Mouse (Mus musculus): ENCODE results near the gene Gm9837.
"Not testable (repeated sequence)": the region's sequence is repeated elsewhere in the genome, so short reads cannot be mapped to it uniquely, and the experiment has no call there.

The Gm9837 gene

GRCm38 (mm10) chr11:53456474-53457371 is 13.6 kb downstream of the Gm9837 start, which contains the start of the genes Gm10447 and Shroom1:
Gene Gm10447, minus strand, starts transcription at chr11:53457110.
Gene Shroom1, plus strand, starts transcription at chr11:53457205.
- DNase-seq (ENCODE audit: low spot score in 2 of 2), result peak; percentile 60 to 69

- no peak for DNase-seq (ENCODE audit: low spot score in 2 of 2)
Measured at GRCm38 (mm10) chr11:53453031-53453430, 17.2 kb downstream of the Gm9837 start.

GRCm38 (mm10) chr11:53452396-53452795 is 17.9 kb downstream of the Gm9837 start:
- no peak for DNase-seq (ENCODE audit: low spot score in 2 of 2)

- no peak for DNase-seq (ENCODE audit: low spot score in 2 of 2)
Measured at GRCm38 (mm10) chr11:53451361-53451760, 18.9 kb downstream of the Gm9837 start.

GRCm38 (mm10) chr11:53450070-53450705 is 20.1 kb downstream of the Gm9837 start:
- DNase-seq (ENCODE audit: low spot score in 2 of 2), result no peak

GRCm38 (mm10) chr11:53448529-53448928 is 21.8 kb downstream of the Gm9837 start:
- DNase-seq (ENCODE audit: low spot score in 2 of 2), result no peak

- no peak for DNase-seq (ENCODE audit: low spot score in 2 of 2)
Measured at GRCm38 (mm10) chr11:53447996-53448395, 22.3 kb downstream of the Gm9837 start.

- no peak for DNase-seq (ENCODE audit: low spot score in 2 of 2)
Measured at GRCm38 (mm10) chr11:53446183-53446582, 24.1 kb downstream of the Gm9837 start.

GRCm38 (mm10) chr11:53445562-53445961 is 24.7 kb downstream of the Gm9837 start:
- no peak for DNase-seq (ENCODE audit: low spot score in 2 of 2)

- no peak for DNase-seq (ENCODE audit: low spot score in 2 of 2)
Measured at GRCm38 (mm10) chr11:53443861-53444260, 26.4 kb downstream of the Gm9837 start.

- DNase-seq (ENCODE audit: low spot score in 2 of 2), result no peak
Measured at GRCm38 (mm10) chr11:53441921-53442320, 28.4 kb downstream of the Gm9837 start.

GRCm38 (mm10) chr11:53436338-53436737 is 33.9 kb downstream of the Gm9837 start:
- no peak for DNase-seq (ENCODE audit: low spot score in 2 of 2)

- DNase-seq (ENCODE audit: low spot score in 2 of 2), result no peak
Measured at GRCm38 (mm10) chr11:53435504-53435903, 34.8 kb downstream of the Gm9837 start.

- DNase-seq (ENCODE audit: low spot score in 2 of 2), result no peak
Measured at GRCm38 (mm10) chr11:53433057-53433456, 37.2 kb downstream of the Gm9837 start.

GRCm38 (mm10) chr11:53431347-53432056 is 38.8 kb downstream of the Gm9837 start:
- no peak for DNase-seq (ENCODE audit: low spot score in 2 of 2)

- peak; percentile 98 for DNase-seq (ENCODE audit: low spot score in 2 of 2)
Measured at GRCm38 (mm10) chr11:53430670-53431346, 39.5 kb downstream of the Gm9837 start, which contains the start of the genes Uqcrq and Gdf9. Gene Uqcrq, minus strand, starts transcription at chr11:53430831. Gene Gdf9, plus strand, starts transcription at chr11:53431023.

- no peak for DNase-seq (ENCODE audit: low spot score in 2 of 2)
Measured at GRCm38 (mm10) chr11:53430300-53430669, 40.0 kb downstream of the Gm9837 start.

GRCm38 (mm10) chr11:53429182-53429581 is 41.1 kb downstream of the Gm9837 start:
- no peak for DNase-seq (ENCODE audit: low spot score in 2 of 2)

- no peak for DNase-seq (ENCODE audit: low spot score in 2 of 2)
Measured at GRCm38 (mm10) chr11:53428716-53429057, 41.6 kb downstream of the Gm9837 start.

- DNase-seq (ENCODE audit: low spot score in 2 of 2), result no peak
Measured at GRCm38 (mm10) chr11:53427993-53428715, 42.1 kb downstream of the Gm9837 start.

- not testable (repeated sequence) for DNase-seq (ENCODE audit: low spot score in 2 of 2)
Measured at GRCm38 (mm10) chr11:53426914-53427313, 43.4 kb downstream of the Gm9837 start.

All from urinary bladder, adult 18-20 months (tissue).